Mouse (Mus musculus): ENCODE measurements around the gene Tecr. TPM values are rescaled to one million over a fixed set of nuclear protein-coding genes. Genes with fewer than 3 reads are reported as not detected.
A peak's percentile ranks its signal among the peaks of the same experiment; 100 is the strongest.
"Not testable (repeated sequence)": the region's sequence is repeated elsewhere in the genome, so short reads cannot be mapped to it uniquely, and the experiment has no call there.

Gene Tecr
- total RNA-seq, 1 experiment from 2014 or later = 61.4 TPM

- not testable (repeated sequence) for ATAC-seq (replicated peaks; ENCODE audit: insufficient number of reproducible peaks, low FRiP score, low TSS enrichment, poor library complexity, severe bottlenecking)
Measured at GRCm38 (mm10) chr8:83571001-83571340, 36.8 kb downstream of the Tecr start.

- no peak for ATAC-seq (replicated peaks; ENCODE audit: insufficient number of reproducible peaks, low FRiP score, low TSS enrichment, poor library complexity, severe bottlenecking)
Measured at GRCm38 (mm10) chr8:83570272-83571000, 37.3 kb downstream of the Tecr start.

DNA sequence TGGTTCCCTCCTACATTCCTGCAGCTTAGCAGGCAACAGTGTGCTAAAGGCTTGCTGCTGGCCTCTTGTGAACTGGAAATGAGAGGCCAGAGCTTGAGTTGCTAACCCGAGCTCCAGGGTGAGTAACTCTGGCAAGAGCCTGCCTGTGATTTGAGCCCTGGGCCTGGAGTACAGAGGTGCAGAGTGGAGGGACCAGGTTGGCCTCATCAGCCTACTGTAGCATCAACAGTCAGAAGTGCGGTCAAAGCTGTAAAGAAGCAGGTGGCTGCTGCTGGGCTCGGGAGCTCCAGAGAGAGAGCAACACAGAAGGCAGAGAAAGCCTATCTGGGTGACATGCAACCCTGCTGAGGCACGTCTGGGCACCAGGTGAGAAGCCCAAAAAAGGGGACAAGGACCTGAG lies 38.6 kb downstream of the Tecr start:
- ATAC-seq (replicated peaks; ENCODE audit: insufficient number of reproducible peaks, low FRiP score, low TSS enrichment, poor library complexity, severe bottlenecking) = no peak

GRCm38 (mm10) chr8:83568755-83569154 lies 39.0 kb downstream of the Tecr start:
- ATAC-seq (replicated peaks; ENCODE audit: insufficient number of reproducible peaks, low FRiP score, low TSS enrichment, poor library complexity, severe bottlenecking) = no peak

GRCm38 (mm10) chr8:83568128-83568527 lies 39.6 kb downstream of the Tecr start:
- ATAC-seq (replicated peaks; ENCODE audit: insufficient number of reproducible peaks, low FRiP score, low TSS enrichment, poor library complexity, severe bottlenecking) = no peak

DNA sequence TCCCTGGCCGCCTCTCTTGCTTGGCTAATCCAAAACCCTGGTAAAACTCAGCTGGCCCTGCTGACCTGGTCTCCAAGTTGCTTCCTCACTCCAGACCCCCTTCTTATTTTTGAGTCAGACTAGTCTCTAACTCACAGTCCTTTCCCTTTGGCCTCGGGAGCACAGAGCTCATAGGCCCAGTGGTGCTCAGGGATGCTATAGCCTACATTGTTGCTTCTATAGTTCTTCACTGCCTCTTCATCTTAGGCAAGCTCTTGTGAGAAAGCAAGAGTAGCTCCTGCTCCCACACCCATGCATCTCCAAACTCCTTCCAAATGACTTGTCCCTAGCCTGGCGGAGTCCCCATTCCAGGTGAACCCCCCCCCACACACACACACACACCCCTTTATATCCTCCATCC lies 40.1 kb downstream of the Tecr start:
- no peak for ATAC-seq (replicated peaks; ENCODE audit: insufficient number of reproducible peaks, low FRiP score, low TSS enrichment, poor library complexity, severe bottlenecking)

- ATAC-seq (replicated peaks; ENCODE audit: insufficient number of reproducible peaks, low FRiP score, low TSS enrichment, poor library complexity, severe bottlenecking) = peak; percentile 94
Measured at GRCm38 (mm10) chr8:83566469-83567395, 41.0 kb downstream of the Tecr start, which contains the start of gene Ndufb7. Gene Ndufb7 (plus strand): TSS chr8:83566671.

- ATAC-seq (replicated peaks; ENCODE audit: insufficient number of reproducible peaks, low FRiP score, low TSS enrichment, poor library complexity, severe bottlenecking) = no peak
Measured at GRCm38 (mm10) chr8:83565731-83566375, 41.9 kb downstream of the Tecr start.

DNA sequence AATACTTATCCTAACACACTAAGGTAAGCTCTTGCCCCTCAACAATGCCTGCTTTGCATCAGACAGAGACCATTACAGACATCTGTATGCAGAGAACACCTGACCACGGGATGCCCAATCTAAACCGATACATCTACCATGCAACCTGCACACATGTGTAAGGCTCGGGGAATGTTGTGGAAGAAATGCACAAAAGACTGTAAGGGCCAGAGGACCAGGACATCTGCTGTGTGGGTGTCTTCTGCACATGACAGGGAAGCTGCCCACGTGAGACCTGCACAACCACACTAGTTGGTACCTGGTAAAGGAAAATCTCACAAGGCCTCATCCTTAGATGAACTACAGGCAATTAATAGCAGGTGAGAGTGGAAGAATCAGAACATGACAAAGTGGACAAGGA lies 44.5 kb downstream of the Tecr start:
- ATAC-seq (replicated peaks; ENCODE audit: insufficient number of reproducible peaks, low FRiP score, low TSS enrichment, poor library complexity, severe bottlenecking) = no peak

DNA sequence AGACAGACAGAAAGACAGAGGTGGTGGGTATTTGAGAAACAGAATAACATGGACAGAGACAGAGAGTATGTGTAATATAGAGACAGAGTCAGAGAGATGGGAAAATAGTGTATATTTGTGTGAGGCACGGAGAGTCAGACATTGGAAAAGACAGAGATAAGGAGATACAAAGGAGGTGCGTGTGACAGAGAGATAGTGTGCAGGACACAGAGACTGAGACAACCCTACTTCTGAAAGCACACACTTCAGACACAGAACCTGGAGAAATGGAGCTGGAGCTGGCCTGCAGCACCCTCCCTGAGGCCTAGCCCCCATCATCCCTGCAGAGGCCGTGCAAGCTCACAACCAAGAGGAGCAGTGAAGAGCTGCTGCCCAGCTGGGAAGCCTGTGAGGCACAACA lies 45.1 kb downstream of the Tecr start:
- ATAC-seq (replicated peaks; ENCODE audit: insufficient number of reproducible peaks, low FRiP score, low TSS enrichment, poor library complexity, severe bottlenecking) = no peak

DNA sequence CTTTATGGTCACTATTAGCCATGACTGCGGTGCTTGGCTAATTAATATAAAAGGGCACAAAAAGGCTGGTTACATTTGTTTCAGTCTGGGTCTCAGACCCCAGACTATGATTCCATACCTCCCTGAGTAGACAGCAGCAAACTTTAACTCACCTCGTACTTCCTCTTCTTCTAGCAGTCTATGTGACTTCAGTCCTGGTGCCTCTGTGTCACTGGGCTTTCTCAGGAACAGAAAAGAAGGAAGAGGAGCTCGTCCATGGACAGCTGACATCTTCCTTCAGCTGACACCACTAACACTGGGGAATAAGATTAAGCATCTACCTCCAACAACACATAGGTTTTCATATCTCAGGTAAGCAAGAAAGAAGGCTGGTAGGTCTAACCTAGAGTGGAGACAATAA lies 72.0 kb downstream of the Tecr start, which contains the start of gene Olfr370:
Gene Olfr370 (plus strand): TSS at position 45 of the 400 bp plus-strand sequence.
- no peak for ATAC-seq (replicated peaks; ENCODE audit: insufficient number of reproducible peaks, low FRiP score, low TSS enrichment, poor library complexity, severe bottlenecking)

DNA sequence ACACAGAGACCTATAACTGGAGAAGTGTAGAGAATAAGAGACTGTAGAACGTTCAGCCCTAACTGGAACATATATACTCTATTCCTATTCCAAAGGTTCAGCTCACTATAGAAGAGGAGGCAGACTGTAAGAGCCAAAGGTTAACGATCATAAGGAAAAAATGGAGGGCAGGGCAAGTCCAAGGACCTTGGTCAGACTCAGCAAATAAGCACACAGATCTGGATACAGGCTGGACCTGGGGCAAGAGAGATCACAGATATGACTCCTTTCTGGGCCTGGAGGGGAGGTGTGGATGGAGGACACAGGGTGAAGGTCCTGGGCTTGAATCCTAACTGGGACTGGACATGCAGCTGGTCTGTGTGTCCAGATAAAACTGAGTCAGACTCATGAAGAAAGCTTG lies 73.0 kb downstream of the Tecr start:
- ATAC-seq (replicated peaks; ENCODE audit: insufficient number of reproducible peaks, low FRiP score, low TSS enrichment, poor library complexity, severe bottlenecking) = no peak

Other genes with a start within 250 kb of the Tecr start
- 0.29 TPM in 1 of 3 replicates, not detected in the others for gene Clgn, start 218.1 kb downstream of the Tecr start, total RNA-seq (2017)
- 9.6 to 22.6 TPM (median 21.2 TPM) in 3 replicates for gene Scoc, start 149.6 kb downstream of the Tecr start, total RNA-seq (2017)
- gene Olfr370, start 72.2 kb downstream of the Tecr start, total RNA-seq (2017) = not detected in 3 replicates
- gene Ndufb7, start 41.3 kb downstream of the Tecr start, total RNA-seq (2017) = 152 to 196 TPM (median 178 TPM) in 3 replicates
- 35.2 to 112 TPM (median 38.5 TPM) in 3 replicates for gene Dnajb1, start 222 bp upstream of the Tecr start, total RNA-seq (2017)
- gene Gipc1, start 44.7 kb upstream of the Tecr start, total RNA-seq (2017) = 9.5 to 21.9 TPM (median 10.0 TPM) in 3 replicates
- 3.8 to 7.5 TPM (median 5.5 TPM) in 3 replicates for gene Ptger1, start 58.7 kb upstream of the Tecr start, total RNA-seq (2017)
- 159 to 217 TPM (median 178 TPM) in 3 replicates for gene Pkn1, start 91.2 kb upstream of the Tecr start, total RNA-seq (2017)
- gene Ddx39, start 107.2 kb upstream of the Tecr start, total RNA-seq (2017) = 51.8 to 77.1 TPM (median 60.3 TPM) in 3 replicates
- gene Adgre5, start 133.4 kb upstream of the Tecr start, total RNA-seq (2017) = 1,127 to 1,315 TPM (median 1,167 TPM) in 3 replicates

All from monocyte, adult 5-6 weeks (primary cell).